Mouse (Mus musculus) G1E (cell line): ENCODE measurements around the gene Aqp12.

Source experiments
- CTCF ChIP-seq: IDR thresholded peaks from 2 replicates; pipeline ENCODE4 v1.5.1; 2012; ENCODE audit warnings: low read depth, low read length, inconsistent platforms, mixed read lengths
- GATA1 ChIP-seq: IDR thresholded peaks from 2 replicates; pipeline ENCODE4 v1.6.1; 2012; ENCODE audit warnings: borderline replicate concordance, low read length, inconsistent platforms, mixed read lengths
- GATA2 ChIP-seq: IDR thresholded peaks from 2 replicates; pipeline ENCODE4 v1.6.1; 2012; ENCODE audit warnings: low read depth, low read length, inconsistent platforms, borderline replicate concordance
- POLR2AphosphoS5 ChIP-seq: IDR thresholded peaks from 2 replicates; pipeline ENCODE4 v1.6.1; 2012; ENCODE audit warnings: low read depth, low read length, inconsistent platforms; ENCODE audit not compliant: insufficient replicate concordance
- TAL1 ChIP-seq: conservative IDR thresholded peaks from 2 replicates; pipeline ENCODE4 v1.6.1; 2012; ENCODE audit warnings: low read depth, low read length, inconsistent platforms, mixed read lengths

- TF ChIP-seq CTCF (no peak), TAL1 (no peak), GATA1 (no peak), POLR2AphosphoS5 (no peak), GATA2 (no peak)
These were observed 16.2 kb upstream of the Aqp12 start for GRCm38 (mm10) chr1:92989891-92990290.
